Mouse (Mus musculus): ENCODE results near the gene Syt1.

GRCm38 (mm10) chr10:108635616-108636015, 375.2 kb downstream of the Syt1 start:
- TF ChIP-seq POLR2A (IDR thresholded peaks at IDR 0.05; ENCODE audit: low read depth, low read length): no peak
- no peak for TF ChIP-seq CTCF (IDR thresholded peaks at IDR 0.05; ENCODE audit: borderline replicate concordance, insufficient read depth, low read length)

All from embryonic fibroblast, embryonic 13.5 days (primary cell).